Mouse (Mus musculus) kidney, adult 9 months (tissue): ENCODE results near the gene Hoxa11.
A peak's percentile ranks its signal among the peaks of the same experiment; 100 is the strongest.

ENCODE experiments used
- DNase-seq: peaks from one replicate; pipeline ENCODE4 v3.0.0; 2022

Hoxa11 gene

DNA sequence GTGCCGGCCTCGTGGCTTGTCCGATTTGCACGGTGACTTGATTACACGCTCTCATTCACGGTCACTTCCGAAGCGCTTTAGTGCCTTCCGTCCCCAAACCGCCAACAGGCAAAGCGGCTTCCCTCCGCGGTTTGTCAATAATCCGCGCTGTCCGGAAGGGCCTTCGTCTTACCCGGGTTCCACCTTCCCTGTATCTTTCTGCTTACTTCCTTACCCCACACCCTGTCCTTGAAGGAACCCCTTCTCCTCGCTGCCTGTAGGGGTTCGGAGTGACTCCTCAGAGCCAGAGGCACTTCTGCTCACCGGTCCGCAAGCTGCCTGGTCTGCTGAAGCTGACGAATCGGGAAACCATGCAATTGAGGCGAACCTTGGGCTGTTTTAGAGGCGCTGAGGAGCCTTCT, 793 bp upstream of the Hoxa11 start:
- peak; percentile 26 for DNase-seq

- DNase-seq, result peak; percentile 29
Measured at GRCm38 (mm10) chr6:52245040-52245756, 412 bp downstream of the Hoxa11 start.

DNA sequence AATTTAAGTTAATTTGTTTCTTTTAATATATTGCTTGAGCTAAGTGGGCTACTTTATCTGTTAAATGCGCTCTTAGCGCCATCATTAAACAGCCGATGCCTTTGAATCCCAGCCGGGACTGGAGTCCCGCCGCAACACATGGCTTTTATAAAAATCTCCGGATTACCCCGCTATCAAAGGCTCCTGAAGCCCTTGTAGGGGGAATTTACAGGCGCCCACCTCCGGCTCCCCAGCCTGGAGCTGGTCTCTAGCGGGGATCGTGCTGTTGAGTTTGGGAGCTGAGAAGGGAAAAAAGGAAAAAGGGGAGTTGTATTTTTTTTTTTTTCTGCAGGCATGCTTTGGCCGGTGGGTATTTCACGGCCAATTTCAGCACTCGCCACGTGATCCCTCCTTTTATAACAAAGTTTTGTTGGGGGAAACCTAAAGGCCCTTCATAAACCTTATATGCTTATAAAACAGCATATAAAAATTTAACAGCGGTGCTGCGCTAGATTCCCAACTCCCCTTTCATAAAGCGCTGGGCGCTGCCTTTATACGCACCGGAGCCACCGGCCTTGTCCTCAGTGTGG, 1.1 kb downstream of the Hoxa11 start:
- DNase-seq, result no peak

DNA sequence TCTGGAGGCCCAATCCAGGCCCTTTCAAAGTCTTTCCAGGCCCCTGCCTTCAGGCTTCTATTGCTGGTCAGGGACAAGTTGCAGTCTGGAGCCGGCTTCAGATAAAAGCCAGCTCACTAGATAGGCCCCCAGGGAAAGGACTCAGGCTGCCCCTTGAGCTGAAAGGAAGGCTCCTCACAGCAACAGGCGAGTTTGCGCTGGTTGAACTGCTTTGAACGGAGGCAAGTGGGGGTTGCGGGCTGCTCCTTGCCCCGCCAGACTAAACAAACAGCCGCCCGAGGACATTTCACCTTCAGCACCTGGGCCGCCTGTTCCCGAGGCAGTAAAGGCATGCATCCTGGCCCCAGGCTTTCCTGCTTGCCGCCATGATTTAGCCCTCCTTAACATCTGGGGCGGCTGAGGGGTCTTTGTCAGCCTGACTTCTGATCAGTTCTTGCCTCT, 1.9 kb downstream of the Hoxa11 start:
- no peak for DNase-seq

DNA sequence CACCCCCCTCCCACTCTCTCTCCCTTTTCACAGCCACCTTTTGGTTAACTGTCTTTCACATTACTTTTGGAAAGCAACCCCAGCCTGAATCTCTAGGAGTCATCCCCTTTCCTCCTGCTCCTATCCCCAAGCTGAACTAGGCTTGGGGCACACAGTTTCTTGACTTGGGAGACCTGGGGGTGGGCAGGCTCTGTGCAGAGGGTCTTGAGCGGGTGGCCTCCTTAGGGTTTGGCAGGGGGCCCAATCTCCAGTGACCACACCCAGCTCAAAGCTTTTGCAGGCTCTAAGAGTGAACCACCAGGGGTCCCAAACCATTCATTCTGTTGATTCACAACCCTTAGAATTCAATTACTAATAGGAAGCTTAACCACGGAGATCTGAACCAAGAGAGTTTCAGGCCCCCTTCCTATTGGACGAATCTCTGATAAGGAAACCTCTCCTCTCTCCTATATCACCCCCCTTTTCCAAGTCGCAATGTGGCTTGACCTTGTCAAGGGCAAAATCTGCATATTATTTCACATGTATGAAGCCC, 2.7 kb downstream of the Hoxa11 start:
- no peak for DNase-seq

GRCm38 (mm10) chr6:52241001-52241621, 4.5 kb downstream of the Hoxa11 start:
- no peak for DNase-seq

DNA sequence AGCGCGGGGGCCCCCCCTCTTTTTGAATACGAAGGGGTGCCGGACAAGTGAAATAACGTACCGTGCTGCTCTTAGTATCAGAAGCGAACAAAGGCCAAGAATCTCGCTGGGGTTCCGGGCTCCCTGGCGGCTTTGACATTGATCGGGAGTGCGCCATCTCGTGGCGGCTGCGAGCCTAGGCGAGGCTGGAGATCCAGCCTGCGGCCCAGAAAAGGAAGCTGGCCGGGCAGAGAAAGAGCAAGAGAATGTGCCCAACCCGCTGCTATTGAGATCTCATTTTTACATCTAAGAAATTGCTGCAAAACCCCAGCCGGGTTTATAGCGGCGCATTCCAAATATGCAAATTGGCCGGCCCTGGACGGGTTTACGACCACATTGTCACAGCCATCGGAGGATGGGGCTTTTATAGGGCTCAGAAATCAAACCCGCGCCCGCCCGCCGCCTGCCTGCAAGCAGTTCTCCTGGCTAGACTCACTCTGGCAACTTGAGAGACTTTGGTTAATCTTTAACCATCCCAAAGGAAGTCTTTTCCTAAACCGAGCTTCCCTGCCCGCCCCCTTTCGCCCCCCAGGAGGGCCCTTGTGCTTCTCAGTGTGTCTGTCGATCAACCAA, 5.1 kb downstream of the Hoxa11 start, which contains the start of gene Hoxa10:
Hoxa10 (minus strand) TSS at position 466 of the 612 bp plus-strand sequence.
- peak; percentile 94 for DNase-seq

DNA sequence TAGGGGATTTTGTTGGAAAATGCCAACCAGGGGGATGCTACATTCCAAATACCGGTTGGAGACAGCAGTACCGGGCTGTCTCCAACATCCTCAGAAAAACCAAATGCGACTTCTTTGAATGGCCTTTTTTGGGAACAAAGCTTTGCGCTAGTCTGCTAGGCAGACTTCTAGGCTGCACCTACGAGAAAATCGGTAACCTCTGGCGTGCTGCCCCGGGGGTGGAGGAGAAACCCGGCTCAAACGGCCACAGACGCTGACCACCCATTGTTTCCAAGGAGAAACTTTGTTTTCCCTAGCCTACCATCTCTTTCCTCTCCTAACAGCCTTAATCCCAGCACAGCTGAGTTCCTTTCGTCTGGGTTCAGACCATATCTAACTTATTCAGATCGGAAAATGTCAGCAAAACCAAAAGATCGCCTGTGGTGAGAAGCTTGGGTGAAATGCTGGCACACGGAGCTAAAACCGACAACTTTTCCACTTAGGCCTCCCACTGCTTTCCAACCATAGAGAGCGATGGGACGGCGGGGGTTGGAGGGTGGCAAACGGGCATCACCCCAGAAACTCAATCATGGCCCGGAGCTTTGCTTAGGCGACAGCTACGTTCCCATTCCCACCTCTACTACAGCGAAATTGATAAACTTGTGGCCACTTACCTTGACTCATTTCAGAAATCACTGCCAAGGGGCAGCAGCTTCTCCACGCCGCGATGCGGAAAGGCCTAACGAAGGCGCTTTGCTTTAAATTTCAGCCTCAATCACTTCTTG, 5.8 kb downstream of the Hoxa11 start:
- DNase-seq, result peak; percentile 49

DNA sequence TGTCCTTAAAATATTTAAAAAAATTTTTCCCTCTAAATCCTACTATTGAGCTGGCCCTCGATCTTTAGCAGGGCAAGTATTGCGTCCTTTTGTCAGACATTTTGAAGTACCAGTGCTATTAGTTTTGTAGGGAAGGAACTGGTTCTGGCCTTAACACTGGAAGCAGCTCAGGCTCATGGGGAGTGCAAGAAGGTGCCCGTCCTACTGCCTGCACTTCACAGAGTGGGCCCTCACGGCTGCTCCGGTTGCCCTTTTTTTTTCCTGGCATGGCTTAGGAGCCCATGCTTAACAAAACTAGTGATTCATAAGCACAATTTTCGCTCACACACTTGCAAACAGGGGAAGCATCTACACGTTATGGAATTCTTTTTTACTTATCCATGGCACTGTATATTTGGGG, 6.6 kb downstream of the Hoxa11 start:
- peak; percentile 44 for DNase-seq

DNA sequence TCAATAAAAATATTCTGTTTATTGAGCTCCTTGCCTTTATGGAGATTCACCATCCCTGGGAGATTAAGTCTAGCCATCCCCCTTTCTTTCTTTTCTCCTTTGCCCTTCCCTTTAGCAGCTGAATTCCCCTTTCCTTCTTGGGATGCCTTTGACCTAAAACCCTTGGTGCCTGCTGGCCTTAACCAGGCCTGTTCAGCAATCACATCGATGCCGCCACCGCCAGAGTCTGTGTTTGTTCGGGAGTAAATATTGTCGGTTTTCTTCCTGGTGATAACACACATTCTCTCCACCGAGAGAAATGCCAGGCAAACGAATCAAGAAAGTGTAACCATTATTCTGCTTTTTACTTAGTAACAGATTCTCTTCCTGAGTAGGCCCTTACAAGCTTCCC, 7.5 kb downstream of the Hoxa11 start:
- peak; percentile 41 for DNase-seq

GRCm38 (mm10) chr6:52237346-52238154, 8.1 kb downstream of the Hoxa11 start:
- peak; percentile 30 for DNase-seq

DNA sequence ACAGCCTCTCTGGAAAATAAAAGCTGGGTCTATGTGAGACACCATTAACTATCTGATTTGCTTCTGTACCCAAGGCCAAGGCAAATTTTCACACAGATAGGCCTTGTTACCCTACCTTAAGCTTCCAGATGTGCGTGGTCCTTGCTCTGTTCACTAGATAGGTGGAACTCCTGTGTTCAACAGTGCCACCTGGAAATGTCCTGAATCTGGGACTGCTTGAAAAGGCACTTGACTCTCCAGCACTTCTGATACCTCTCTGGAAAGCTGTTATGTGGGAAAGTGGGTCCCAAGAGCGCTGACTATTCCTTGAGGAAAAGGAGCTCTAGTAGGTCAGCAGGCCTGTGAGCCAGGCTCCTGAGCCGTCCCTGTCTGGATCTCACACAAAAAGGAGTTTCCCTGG, 8.8 kb downstream of the Hoxa11 start:
- peak; percentile 27 for DNase-seq

DNA sequence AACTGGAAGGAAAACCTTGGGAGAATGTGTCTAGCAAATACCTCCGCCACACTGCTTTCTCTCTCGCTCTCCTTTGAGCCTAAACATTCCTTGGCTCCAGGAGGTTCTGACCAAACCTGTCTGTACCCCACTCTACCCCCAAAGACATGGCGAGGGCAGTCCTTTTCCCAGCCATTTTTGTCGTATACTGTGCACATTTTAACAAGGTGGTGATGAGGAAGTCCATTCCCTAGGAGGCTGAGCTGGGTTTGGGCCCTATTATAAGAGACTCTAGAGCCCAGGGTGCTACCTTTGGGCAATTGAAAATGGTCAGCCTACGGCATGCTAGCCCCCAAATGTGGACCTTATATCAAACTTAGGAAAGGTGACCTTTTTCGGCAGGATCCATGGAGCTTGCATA, 9.7 kb downstream of the Hoxa11 start:
- DNase-seq, result no peak

GRCm38 (mm10) chr6:52235267-52235666, 10.3 kb downstream of the Hoxa11 start:
- no peak for DNase-seq

GRCm38 (mm10) chr6:52234428-52235140, 11.0 kb downstream of the Hoxa11 start:
- DNase-seq, result peak; percentile 81

- DNase-seq, result peak; percentile 91
Measured at GRCm38 (mm10) chr6:52233546-52234427, 11.8 kb downstream of the Hoxa11 start.

- DNase-seq, result no peak
Measured at GRCm38 (mm10) chr6:52232984-52233545, 12.5 kb downstream of the Hoxa11 start.

- peak; percentile 78 for DNase-seq
Measured at GRCm38 (mm10) chr6:52232568-52232965, 13.0 kb downstream of the Hoxa11 start.

DNA sequence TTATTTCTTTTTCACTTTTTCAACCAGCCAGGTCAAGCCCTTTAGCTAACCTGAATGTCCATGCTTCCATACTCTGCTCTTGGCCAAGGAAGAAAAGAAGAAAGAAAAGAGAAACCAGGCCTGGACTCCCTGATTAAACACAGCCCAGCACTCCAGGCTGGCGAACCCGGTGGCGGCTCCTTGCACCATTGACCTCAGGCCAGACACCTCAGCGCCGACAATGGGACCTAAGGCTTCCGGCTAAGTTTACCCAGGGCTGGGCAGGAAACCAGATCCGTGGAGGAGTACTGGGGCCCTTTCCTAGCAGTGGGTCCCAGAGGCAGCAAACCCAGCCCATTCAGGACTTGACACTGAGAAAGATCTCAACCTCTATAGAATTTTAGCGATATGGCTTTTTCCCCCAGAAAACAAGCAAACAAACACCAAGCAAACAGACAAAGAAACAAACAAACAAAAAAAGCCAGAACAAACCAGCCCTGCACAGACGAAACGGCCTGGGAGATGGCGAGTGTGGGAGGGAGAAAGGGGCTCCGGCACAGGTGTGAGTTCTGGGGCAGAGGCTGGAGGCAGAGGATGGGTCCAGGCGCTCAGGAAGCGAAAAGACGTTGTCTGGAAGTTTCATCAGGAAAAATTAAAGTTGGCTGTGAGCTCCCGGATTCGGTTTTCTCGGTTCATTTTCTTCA, 13.6 kb downstream of the Hoxa11 start:
- peak; percentile 71 for DNase-seq
